Mouse (Mus musculus) adrenal gland, adult 18-20 months (tissue): ENCODE data around the gene Asic5. TPM values are rescaled to one million over a fixed set of nuclear protein-coding genes. Genes with fewer than 3 reads are reported as not detected.
A peak's percentile ranks its signal among the peaks of the same experiment; 100 is the strongest.

Source experiments
- DNase-seq, 2 experiments: peaks; one replicate each; pipeline ENCODE4 v3.0.0; 2021 to 2022; ENCODE audit warnings: low spot score in 2 of 2
- long read RNA-seq, 2 experiments: library from polyadenylated mRNA; stranded (forward); transcript quantifications; one replicate each; pipeline ENCODE4 v2.0.0; 2021
- total RNA-seq, 2 experiments: library from RNA; stranded (reverse); gene quantifications; 1 replicate in 1 of 2; 2 replicates in 1 of 2; pipeline ENCODE4 v1.2.3; 2021

Asic5 gene
- total RNA-seq: not detected
- long read RNA-seq, experiment 1: 0 reads
- long read RNA-seq, experiment 2: 0 reads

GRCm38 (mm10) chr3:81981990-81982389, at the start of gene Asic5:
Gene Asic5 (plus strand): TSS chr3:81982290.
- no peak for DNase-seq

- no peak for DNase-seq
These were observed 48.7 kb upstream of the Asic5 start for GRCm38 (mm10) chr3:81933348-81933747.

- DNase-seq: no peak
These were observed 43.2 kb upstream of the Asic5 start for GRCm38 (mm10) chr3:81938924-81939323.

- no peak for DNase-seq
These were observed 39.7 kb upstream of the Asic5 start for GRCm38 (mm10) chr3:81942341-81942740.

- DNase-seq: no peak
These were observed 39.0 kb upstream of the Asic5 start for GRCm38 (mm10) chr3:81943097-81943496.

GRCm38 (mm10) chr3:81944851-81945393, 37.2 kb upstream of the Asic5 start:
- DNase-seq: no peak

GRCm38 (mm10) chr3:81949048-81949447, 33.0 kb upstream of the Asic5 start:
- DNase-seq: no peak

- DNase-seq: no peak
These were observed 30.3 kb upstream of the Asic5 start for GRCm38 (mm10) chr3:81951785-81952184.

GRCm38 (mm10) chr3:81957484-81957883, 24.6 kb upstream of the Asic5 start:
- no peak for DNase-seq

- no peak for DNase-seq
These were observed 20.8 kb upstream of the Asic5 start for GRCm38 (mm10) chr3:81961336-81961735.

GRCm38 (mm10) chr3:81963768-81964167, 18.3 kb upstream of the Asic5 start:
- no peak for DNase-seq

- DNase-seq: no peak
These were observed 17.5 kb upstream of the Asic5 start for GRCm38 (mm10) chr3:81964596-81964995.

GRCm38 (mm10) chr3:81975607-81976006, 6.5 kb upstream of the Asic5 start:
- no peak for DNase-seq

GRCm38 (mm10) chr3:81976102-81976501, 6.0 kb upstream of the Asic5 start, which contains the start of gene Tdo2:
Gene Tdo2 (minus strand): TSS chr3:81976202.
- no peak for DNase-seq

- no peak for DNase-seq
These were observed 514 bp upstream of the Asic5 start for GRCm38 (mm10) chr3:81981576-81981975.

GRCm38 (mm10) chr3:81983120-81983895, 1.2 kb downstream of the Asic5 start:
- DNase-seq: peak in 1 of 2 experiments; percentile 13

- DNase-seq: no peak
These were observed 3.0 kb downstream of the Asic5 start for GRCm38 (mm10) chr3:81985100-81985499.

- no peak for DNase-seq
These were observed 4.0 kb downstream of the Asic5 start for GRCm38 (mm10) chr3:81986103-81986502.

- DNase-seq: no peak
These were observed 5.5 kb downstream of the Asic5 start for GRCm38 (mm10) chr3:81987628-81988027.

GRCm38 (mm10) chr3:81989692-81990141, 7.6 kb downstream of the Asic5 start:
- DNase-seq: no peak

GRCm38 (mm10) chr3:81990531-81990930, 8.4 kb downstream of the Asic5 start:
- no peak for DNase-seq

GRCm38 (mm10) chr3:81995371-81995770, 13.3 kb downstream of the Asic5 start:
- no peak for DNase-seq

- DNase-seq: no peak
These were observed 13.9 kb downstream of the Asic5 start for GRCm38 (mm10) chr3:81995988-81996387.
